Mouse (Mus musculus) olfactory bulb, adult 2 months (tissue): ENCODE measurements around the gene Zfp316.

Source experiments
- CTCF ChIP-seq: fragments of 200-500 bp; IDR thresholded peaks from 2 replicates; pipeline ENCODE4 v1.5.1; 2012; ENCODE audit warnings: low read depth, mild to moderate bottlenecking, low read length, moderate library complexity; ENCODE audit not compliant: insufficient read depth
- POLR2A ChIP-seq: fragments of 200-500 bp; IDR thresholded peaks from 2 replicates; pipeline ENCODE4 v1.6.1; 2012; ENCODE audit warnings: mild to moderate bottlenecking, low read depth, low read length, moderate library complexity; ENCODE audit not compliant: insufficient read depth

GRCm38 (mm10) chr5:143289299-143289698 lies 19.5 kb upstream of the Zfp316 start:
- no peak for TF ChIP-seq CTCF
- no peak for TF ChIP-seq POLR2A
